Mouse (Mus musculus) liver, embryonic 15.5 days (tissue): ENCODE measurements around the gene Rprd2. TPM values are rescaled to one million over a fixed set of nuclear protein-coding genes. Genes with fewer than 3 reads are reported as not detected.
"Not testable (repeated sequence)": the region's sequence is repeated elsewhere in the genome, so short reads cannot be mapped to it uniquely, and the experiment has no call there.

Experiments
- ATAC-seq: fragments of 200-750 bp; cut with Nextera tagmentation; 2 replicates; pipeline ENCODE4 v1.8.0; 2017; ENCODE audit warnings: moderate number of reproducible peaks, mild to moderate bottlenecking, moderate library complexity; ENCODE audit not compliant: insufficient read depth
- H3K27ac ChIP-seq: fragments of 300-500 bp; sonication (generic); replicated peaks from 2 replicates; pipeline ENCODE4 v1.5.1; 2015; ENCODE audit warnings: mild to moderate bottlenecking, inconsistent platforms
- H3K27me3 ChIP-seq: fragments of 300-500 bp; sonication (generic); 2 replicates; pipeline ENCODE4 v1.6.1; 2015; ENCODE audit warnings: mild to moderate bottlenecking, inconsistent platforms
- H3K36me3 ChIP-seq: fragments of 300-500 bp; sonication (generic); replicated peaks from 2 replicates; pipeline ENCODE4 v1.6.1; 2015; ENCODE audit warnings: moderate library complexity, mild to moderate bottlenecking, inconsistent platforms
- H3K4me1 ChIP-seq: fragments of 300-500 bp; sonication (generic); replicated peaks from 2 replicates; pipeline ENCODE4 v1.6.1; 2015; ENCODE audit warnings: inconsistent platforms
- H3K4me2 ChIP-seq: fragments of 300-500 bp; sonication (generic); 2 replicates; pipeline ENCODE4 v1.6.1; 2015; ENCODE audit warnings: moderate library complexity, mild to moderate bottlenecking, inconsistent platforms
- H3K4me3 ChIP-seq: fragments of 300-500 bp; sonication (generic); replicated peaks from 2 replicates; pipeline ENCODE4 v1.5.1; 2015; ENCODE audit warnings: mild to moderate bottlenecking, inconsistent platforms
- H3K9ac ChIP-seq: fragments of 300-500 bp; sonication (generic); 2 replicates; pipeline ENCODE4 v1.6.1; 2015; ENCODE audit warnings: moderate library complexity, mild to moderate bottlenecking, inconsistent platforms
- H3K9me3 ChIP-seq: fragments of 300-500 bp; sonication (generic); replicated peaks from 2 replicates; pipeline ENCODE4 v1.6.1; 2016; ENCODE audit warnings: inconsistent platforms
- WGBS: fragments of 180-500 bp; shearing (Covaris S2); methylation state at CpG from one replicate; pipeline ENCODE4 v1.1.7; 2015; ENCODE audit warnings: mixed read lengths; ENCODE audit not compliant: insufficient replicate concordance; 5-methylcytosine and 5-hydroxymethylcytosine counted together
- polyA plus RNA-seq: library from polyadenylated mRNA; unstranded; fragments of >200 nt; fragmentation: Nextera tagmentation; extraction: Ambion mirVana; gene quantifications from 2 replicates; pipeline ENCODE4 v1.2.1, GENCODE M21; 2015

The Rprd2 gene
- polyA plus RNA-seq, 1 experiment from 2014 or later = 6.5 TPM

DNA sequence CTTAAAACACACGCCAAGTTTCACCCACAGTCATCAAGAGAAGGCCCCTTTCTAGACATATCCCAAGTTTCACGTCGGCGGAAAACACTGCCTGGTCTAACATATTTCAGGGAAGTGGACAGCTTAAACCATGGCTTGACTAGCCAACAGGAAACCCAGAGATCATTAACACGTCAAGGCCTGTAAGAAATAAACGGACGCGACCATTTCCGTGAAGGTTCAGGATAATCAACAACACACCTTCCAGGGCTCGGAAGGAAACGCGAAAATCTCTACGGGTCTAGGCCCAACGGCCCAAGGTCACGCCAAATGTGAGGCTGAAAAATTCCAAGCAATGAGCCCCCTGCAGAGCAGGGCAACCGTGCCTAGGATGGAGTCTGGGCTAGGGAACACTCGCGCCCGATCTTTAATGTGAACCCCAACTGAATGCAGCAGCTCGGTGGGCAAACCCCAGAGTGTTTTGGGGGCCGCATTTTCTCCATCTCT lies 594 bp downstream of the Rprd2 start:
- Histone ChIP-seq H3K27ac (peak overlapping the region; percentile 100), H3K4me2 (peak overlapping the region; percentile 82), H3K27me3 (no peaks in the 10 kb centered on the region), H3K36me3 (no peaks in the 10 kb centered on the region), H3K9ac (peak overlapping the region; percentile 92), H3K9me3 (no peaks in the 10 kb centered on the region), H3K4me3 (peak overlapping the region; percentile 92), H3K4me1 (peaks cover 44% of the 10 kb centered on the region)
- no peak for ATAC-seq
- WGBS = under 1% methylated on average over 21 of the region's 21 CpGs

DNA sequence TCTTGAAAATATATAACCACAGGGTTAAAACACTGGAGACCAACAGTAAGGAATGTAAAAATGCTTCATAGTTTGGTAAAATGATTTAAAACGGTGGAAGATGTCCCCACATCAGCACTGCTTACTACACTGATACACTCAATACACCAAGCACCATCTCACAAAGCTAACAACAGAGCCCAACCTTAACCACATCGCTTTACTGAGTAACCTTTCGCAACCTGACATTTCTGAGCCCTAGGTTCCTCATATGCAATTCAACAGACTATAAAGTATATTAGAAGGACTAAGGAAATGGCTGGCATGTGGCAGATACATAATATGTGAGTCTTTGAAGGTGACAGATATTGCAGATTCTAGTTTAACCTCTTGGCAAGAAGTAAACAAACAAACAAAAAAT lies 2.0 kb downstream of the Rprd2 start:
- Histone ChIP-seq H3K9ac (no peak overlapping the region), H3K27ac (peak overlapping the region; percentile 10; the same call in 1 of the 2 replicates), H3K4me3 (peak overlapping the region; percentile 19), H3K9me3 (no peaks in the 10 kb centered on the region), H3K27me3 (no peaks in the 10 kb centered on the region), H3K4me1 (peaks cover 48% of the 10 kb centered on the region), H3K36me3 (0 out of 2 replicates have a peak, but pooled peaks cover 4% of the 10 kb centered on the region), H3K4me2 (peak overlapping the region; percentile 82)
- 60% methylated on average over 3 of the region's 3 CpGs for WGBS
- ATAC-seq = no peak

DNA sequence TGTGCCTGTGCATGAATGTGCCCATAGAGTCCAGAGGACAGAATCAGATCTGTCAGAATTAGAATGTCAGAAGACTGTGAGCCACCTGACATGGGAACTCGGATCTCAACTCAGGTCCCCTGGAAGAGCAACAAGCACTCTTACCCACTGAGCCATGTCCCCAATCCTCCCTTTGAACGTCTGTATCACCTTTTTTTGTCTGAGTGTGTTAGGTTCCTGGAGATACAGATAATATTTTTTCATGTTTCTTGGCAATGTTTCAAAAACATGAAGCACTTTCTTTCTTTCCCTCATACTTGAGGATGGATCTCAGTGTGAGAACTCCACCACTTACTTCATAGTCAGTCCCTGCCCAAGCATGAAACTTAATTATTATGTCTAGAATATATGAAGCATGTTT lies 10.3 kb downstream of the Rprd2 start:
- 27% methylated on average over 2 of the region's 2 CpGs for WGBS

DNA sequence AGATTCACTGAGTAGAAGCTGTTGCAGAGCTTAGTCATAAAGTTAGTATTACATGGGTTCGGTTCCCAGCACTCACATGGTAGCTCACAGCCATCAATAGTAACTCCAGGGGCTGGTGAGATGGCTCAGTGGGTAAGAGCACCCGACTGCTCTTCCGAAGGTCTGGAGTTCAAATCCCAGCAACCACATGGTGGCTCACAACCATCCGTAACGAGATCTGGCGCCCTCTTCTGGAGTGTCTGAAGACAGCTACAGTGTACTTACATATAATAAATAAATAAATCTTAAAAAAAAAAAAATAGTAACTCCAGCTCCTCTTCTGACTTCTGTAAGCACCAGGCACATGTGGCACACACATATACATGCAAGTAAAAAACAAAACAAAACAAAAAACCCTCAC lies 11.0 kb downstream of the Rprd2 start:
- H3K4me1 ChIP-seq = peaks cover 44% of the 10 kb centered on the region
- H3K4me2 ChIP-seq, H3K27me3 ChIP-seq, H3K9me3 ChIP-seq, H3K27ac ChIP-seq, ATAC-seq, H3K4me3 ChIP-seq, H3K9ac ChIP-seq: not testable (repeated sequence)
- peaks cover 28% of the 10 kb centered on the region for H3K36me3 ChIP-seq
- WGBS = 64% methylated on average over 6 of the region's 6 CpGs

More for the DNA sequence above, 10.3 kb downstream of the Rprd2 start:
- Histone ChIP-seq H3K9me3 (no peaks in the 10 kb centered on the region), H3K36me3 (peaks cover 28% of the 10 kb centered on the region), H3K4me1 (peaks cover 42% of the 10 kb centered on the region), H3K27ac (no peak overlapping the region), H3K27me3 (no peaks in the 10 kb centered on the region), H3K9ac (no peak overlapping the region), H3K4me3 (no peak overlapping the region), H3K4me2 (no peak overlapping the region)
- no peak for ATAC-seq

DNA sequence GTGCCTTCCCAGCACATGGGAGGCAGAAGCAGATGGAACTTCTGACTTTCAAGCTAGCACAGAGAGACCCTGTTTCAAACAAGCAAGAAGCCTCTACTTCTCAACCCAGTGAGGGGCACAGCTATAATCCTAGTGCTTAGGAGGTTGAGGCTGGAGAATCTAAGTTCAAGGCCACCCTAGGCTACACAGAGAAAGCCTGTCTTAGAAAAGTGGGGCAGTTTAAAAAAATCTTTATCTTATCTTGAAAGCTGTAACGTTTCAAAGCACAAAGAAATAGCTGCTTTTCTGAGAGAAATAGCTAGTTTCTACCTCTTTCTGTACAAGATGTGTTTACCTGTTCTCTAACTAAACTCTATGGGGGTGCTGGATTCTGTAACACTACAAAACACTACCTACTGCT lies 12.0 kb downstream of the Rprd2 start:
- no peak for ATAC-seq
- Histone ChIP-seq H3K4me1 (peaks cover 48% of the 10 kb centered on the region), H3K4me3 (no peak overlapping the region), H3K9ac (no peak overlapping the region), H3K4me2 (no peak overlapping the region), H3K27me3 (no peaks in the 10 kb centered on the region), H3K9me3 (no peaks in the 10 kb centered on the region), H3K36me3 (peaks cover 23% of the 10 kb centered on the region), H3K27ac (no peak overlapping the region)
- 0% methylated on average over 1 of the region's 1 CpGs for WGBS

DNA sequence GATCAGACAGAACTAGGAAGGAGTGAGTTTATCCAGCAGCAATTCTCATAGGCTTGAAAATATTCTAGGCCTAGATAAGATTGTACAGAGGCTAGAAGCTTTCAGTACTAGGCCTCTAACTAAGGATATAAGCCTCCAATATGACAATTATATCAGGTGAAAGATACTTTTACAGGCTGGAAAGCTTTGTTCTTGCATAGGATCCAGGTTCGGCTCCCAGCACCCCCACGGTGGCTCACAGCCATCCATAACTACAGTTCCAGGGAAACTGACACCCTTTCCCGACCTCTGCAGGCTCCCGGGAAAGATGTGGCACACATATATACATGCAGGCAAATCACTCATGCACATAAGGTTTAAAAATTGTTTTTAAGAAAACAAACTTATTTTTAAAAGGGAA lies 14.8 kb downstream of the Rprd2 start:
- peaks cover 35% of the 10 kb centered on the region for H3K4me1 ChIP-seq
- no peak overlapping the region for H3K27ac ChIP-seq

DNA sequence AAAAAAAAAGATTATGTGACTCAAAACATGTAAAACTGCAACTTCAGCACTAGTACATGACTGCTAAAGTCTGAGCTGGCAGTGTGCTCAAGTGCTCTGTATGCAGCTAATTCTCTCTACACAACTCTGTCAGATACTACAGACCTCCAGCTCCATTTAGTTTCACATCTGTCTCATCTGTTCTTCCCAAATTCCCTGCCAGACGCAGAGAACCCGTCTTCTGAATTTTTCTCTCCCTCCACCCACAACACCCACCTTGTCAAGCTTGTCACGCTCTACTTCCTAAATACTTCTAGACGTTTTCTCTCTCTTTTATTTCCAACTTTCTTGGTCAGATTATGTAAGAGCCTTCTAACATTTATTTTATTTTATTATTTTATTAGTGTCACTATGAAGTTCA lies 19.9 kb downstream of the Rprd2 start:
- Histone ChIP-seq H3K9ac (no peak overlapping the region), H3K27me3 (no peaks in the 10 kb centered on the region), H3K36me3 (peaks cover under 1% of the 10 kb centered on the region; the same call in 1 of the 2 replicates), H3K4me2 (no peak overlapping the region), H3K27ac (no peak overlapping the region), H3K4me1 (peaks cover 24% of the 10 kb centered on the region), H3K4me3 (no peak overlapping the region), H3K9me3 (no peaks in the 10 kb centered on the region)
- 61% methylated on average over 4 of the region's 4 CpGs for WGBS
- ATAC-seq = no peak

More for the DNA sequence above, 14.8 kb downstream of the Rprd2 start:
- WGBS = 90% methylated on average over 4 of the region's 4 CpGs
- H3K36me3 ChIP-seq = peaks cover 23% of the 10 kb centered on the region
- H3K4me3 ChIP-seq = no peak overlapping the region
- ATAC-seq = no peak
- H3K9me3 ChIP-seq = no peaks in the 10 kb centered on the region
- H3K4me2 ChIP-seq = no peak overlapping the region
- H3K27me3 ChIP-seq = no peaks in the 10 kb centered on the region
- H3K9ac ChIP-seq = no peak overlapping the region

DNA sequence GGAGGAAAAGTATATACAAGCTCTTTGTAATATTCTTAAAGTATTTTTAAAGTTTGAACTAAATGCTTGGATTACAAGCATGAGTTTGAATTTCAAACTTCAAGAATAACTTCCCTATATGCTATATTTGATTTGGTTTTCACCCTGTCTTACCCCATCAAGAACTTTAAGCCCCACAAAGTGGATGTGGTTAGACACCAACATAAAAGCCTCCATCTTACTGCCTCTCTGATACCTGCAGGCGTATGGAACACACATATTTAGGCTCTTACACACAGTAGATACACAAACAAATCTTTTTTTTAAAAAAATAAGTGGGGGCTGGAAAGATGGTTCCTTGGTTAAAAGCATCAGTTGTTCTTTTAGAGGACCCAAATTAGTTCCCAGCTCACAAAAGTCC lies 24.4 kb downstream of the Rprd2 start:
- Histone ChIP-seq H3K4me2 (no peak overlapping the region), H3K4me1 (peaks cover 9% of the 10 kb centered on the region; the same call in 1 of the 2 replicates), H3K4me3 (no peak overlapping the region), H3K27ac (no peak overlapping the region), H3K27me3 (no peaks in the 10 kb centered on the region), H3K36me3 (no peaks in the 10 kb centered on the region), H3K9me3 (no peaks in the 10 kb centered on the region), H3K9ac (no peak overlapping the region)
- WGBS = 64% methylated on average over 1 of the region's 1 CpGs
- ATAC-seq = no peak

DNA sequence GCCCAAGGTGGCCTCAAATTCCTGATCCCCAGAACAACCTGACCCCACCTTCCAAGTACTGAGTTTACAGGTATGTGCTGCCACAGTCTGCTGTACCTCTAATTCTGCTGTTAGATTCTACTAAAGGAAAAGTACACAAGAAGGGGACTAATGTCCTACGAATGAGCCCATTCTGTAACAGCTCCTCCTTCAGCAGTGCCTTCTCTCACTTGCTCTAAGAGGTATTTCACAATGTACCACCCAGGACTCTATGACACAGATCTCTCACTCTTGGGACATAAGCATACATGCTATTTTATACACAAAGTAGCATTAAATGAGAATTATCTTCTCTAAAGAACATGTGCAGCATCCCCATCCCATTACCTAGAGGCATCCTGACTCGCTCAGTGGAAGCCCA lies 25.0 kb downstream of the Rprd2 start:
- 66% methylated on average over 2 of the region's 2 CpGs for WGBS
- no peak for ATAC-seq

DNA sequence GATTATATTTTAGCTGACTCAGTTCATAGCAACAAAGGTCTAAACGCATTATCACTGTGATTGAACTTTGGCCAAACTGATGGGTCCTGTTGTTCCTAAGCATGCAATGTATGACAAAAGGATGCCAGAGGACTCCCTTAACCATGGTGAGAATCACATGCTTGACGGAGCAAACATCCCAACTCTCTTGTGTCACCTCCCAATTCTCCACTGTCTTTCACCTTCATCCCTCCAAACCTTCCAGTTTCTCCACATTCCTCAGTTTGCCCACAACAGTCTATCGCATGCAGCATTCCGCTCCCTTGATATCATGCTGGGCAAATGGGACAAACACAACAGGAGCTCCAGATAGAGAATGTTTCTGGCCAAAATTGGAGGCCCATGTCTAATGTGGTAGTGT lies 33.2 kb downstream of the Rprd2 start:
- no peaks in the 10 kb centered on the region for H3K9me3 ChIP-seq
- no peaks in the 10 kb centered on the region for H3K27me3 ChIP-seq
- H3K36me3 ChIP-seq = peaks cover 67% of the 10 kb centered on the region
- no peak overlapping the region for H3K9ac ChIP-seq
- H3K27ac ChIP-seq = no peak overlapping the region
- H3K4me1 ChIP-seq = no peaks in the 10 kb centered on the region
- no peak overlapping the region for H3K4me2 ChIP-seq
- H3K4me3 ChIP-seq = no peak overlapping the region
- ATAC-seq = no peak
- 90% methylated on average over 4 of the region's 4 CpGs for WGBS

More for the DNA sequence above, 25.0 kb downstream of the Rprd2 start:
- H3K9me3 ChIP-seq = no peaks in the 10 kb centered on the region
- H3K4me1 ChIP-seq = peaks cover 7% of the 10 kb centered on the region; the same call in 1 of the 2 replicates
- no peak overlapping the region for H3K4me2 ChIP-seq
- H3K27me3 ChIP-seq = no peaks in the 10 kb centered on the region
- no peaks in the 10 kb centered on the region for H3K36me3 ChIP-seq
- H3K4me3 ChIP-seq = no peak overlapping the region
- H3K9ac ChIP-seq = no peak overlapping the region
- H3K27ac ChIP-seq = no peak overlapping the region

DNA sequence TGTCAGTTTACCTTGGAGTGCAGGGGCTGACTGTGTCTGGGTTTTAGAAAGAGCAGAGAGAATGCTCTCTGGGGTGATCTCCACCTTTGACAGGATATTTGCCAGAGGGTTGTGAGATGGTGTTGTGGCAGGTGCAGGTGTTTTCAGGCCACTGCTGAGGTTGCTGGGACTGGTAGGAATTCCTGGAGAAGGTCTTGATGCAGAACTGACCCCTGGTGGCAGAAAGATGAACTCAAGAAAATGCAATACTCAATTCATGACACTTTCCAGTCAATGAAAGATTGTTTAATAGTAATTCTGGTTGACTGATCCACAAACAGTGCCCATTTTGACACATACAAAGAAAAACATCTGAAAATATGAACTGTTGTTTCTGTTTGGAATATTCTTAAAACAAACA lies 46.7 kb downstream of the Rprd2 start:
- Histone ChIP-seq H3K4me1 (peaks cover 6% of the 10 kb centered on the region), H3K27ac (no peak overlapping the region), H3K9me3 (no peaks in the 10 kb centered on the region), H3K4me3 (no peak overlapping the region), H3K4me2 (no peak overlapping the region), H3K9ac (no peak overlapping the region), H3K27me3 (no peaks in the 10 kb centered on the region), H3K36me3 (peaks cover 68% of the 10 kb centered on the region)
- no peak for ATAC-seq

DNA sequence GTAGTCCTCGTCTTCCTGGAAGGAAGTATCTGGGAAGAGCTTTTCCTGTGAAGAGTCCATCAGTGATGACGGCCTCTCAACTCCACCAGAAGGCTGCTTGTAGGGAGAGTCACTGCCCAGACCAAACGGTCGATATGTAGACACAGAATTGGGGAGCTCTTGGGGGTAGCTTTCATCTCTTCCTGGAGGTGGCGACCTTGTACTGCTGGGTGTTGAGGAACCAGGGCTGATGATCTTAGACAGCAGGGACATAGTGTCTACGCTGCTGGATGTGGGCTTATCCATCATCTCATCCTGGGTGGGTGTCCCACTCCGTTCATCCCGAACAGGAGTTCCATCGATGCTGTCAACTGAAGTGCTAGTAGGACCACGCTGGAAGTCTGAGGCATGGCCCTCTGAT lies 53.1 kb downstream of the Rprd2 start:
- WGBS = 85% methylated on average over 10 of the region's 10 CpGs
- Histone ChIP-seq H3K9ac (no peak overlapping the region), H3K4me3 (no peak overlapping the region), H3K27ac (no peak overlapping the region), H3K27me3 (no peaks in the 10 kb centered on the region), H3K4me2 (no peak overlapping the region), H3K9me3 (no peaks in the 10 kb centered on the region), H3K4me1 (no peaks in the 10 kb centered on the region), H3K36me3 (peaks cover 58% of the 10 kb centered on the region)
- no peak for ATAC-seq
